Mouse (Mus musculus): ENCODE results near the gene Kcnk10.

Kcnk10 gene

GRCm38 (mm10) chr12:98569380-98569779 is 8.7 kb downstream of the Kcnk10 start:
- peak; percentile 84 for DNase-seq

GRCm38 (mm10) chr12:98567877-98568276 is 10.2 kb downstream of the Kcnk10 start:
- peak; percentile 37 for DNase-seq

- DNase-seq, result peak; percentile 42
These were observed 13.7 kb downstream of the Kcnk10 start for GRCm38 (mm10) chr12:98564383-98564782.

- peak; percentile 29 for DNase-seq
These were observed 14.8 kb downstream of the Kcnk10 start for GRCm38 (mm10) chr12:98563261-98563660.

- DNase-seq, result peak; percentile 64
These were observed 15.7 kb downstream of the Kcnk10 start for GRCm38 (mm10) chr12:98562341-98562977.

GRCm38 (mm10) chr12:98560038-98560437 is 18.1 kb downstream of the Kcnk10 start:
- DNase-seq, result no peak

DNA sequence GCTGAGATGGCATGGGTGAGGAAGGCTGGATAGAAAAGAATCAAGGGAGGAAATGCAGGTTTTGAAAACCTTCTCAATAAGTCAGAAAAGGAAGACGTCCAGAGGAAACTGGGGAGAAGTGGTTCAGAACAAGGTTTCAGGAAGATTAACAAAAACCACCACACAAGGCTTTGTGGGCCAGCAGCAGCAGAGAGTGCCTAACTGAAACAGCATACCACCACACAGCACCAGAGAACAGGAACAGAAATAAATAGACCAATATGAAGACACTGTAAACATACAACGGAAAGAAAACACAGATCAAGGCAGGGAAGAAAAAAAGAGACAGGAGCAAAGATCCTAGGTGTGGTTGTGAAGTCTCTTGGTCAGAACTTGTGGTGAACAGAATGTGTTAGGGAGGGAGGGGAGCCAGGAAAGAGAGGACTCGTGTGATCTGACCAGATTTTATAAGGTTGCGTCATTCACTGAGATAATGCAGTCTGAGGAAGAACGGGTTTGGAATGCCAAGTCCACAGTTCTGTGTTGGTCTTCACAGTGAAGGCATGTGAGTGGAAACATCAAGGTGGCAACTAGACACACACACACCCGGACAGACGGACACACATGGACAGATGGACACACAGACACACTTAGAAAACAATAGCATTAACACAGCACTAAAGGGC is 21.0 kb downstream of the Kcnk10 start:
- DNase-seq, result peak; percentile 56

DNA sequence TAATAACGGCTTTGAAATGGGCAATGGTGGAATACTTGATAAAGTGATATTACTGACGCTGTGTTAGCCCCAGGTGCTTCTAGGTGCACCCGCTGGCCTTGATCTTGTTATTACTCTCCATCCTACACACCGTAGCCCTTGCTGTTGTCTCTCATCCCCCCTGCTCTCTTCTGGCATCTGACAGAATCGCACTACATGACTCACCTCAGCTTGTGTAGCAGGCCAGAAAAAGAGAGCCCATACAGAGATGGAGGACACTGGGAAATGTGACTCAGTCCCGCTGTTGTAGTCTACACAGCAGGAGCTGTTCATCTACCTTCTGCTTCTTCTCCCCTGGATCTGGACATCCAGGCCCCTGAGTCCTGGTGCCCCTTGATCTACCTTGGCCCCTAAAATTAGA is 28.1 kb downstream of the Kcnk10 start:
- peak; percentile 56 for DNase-seq

DNA sequence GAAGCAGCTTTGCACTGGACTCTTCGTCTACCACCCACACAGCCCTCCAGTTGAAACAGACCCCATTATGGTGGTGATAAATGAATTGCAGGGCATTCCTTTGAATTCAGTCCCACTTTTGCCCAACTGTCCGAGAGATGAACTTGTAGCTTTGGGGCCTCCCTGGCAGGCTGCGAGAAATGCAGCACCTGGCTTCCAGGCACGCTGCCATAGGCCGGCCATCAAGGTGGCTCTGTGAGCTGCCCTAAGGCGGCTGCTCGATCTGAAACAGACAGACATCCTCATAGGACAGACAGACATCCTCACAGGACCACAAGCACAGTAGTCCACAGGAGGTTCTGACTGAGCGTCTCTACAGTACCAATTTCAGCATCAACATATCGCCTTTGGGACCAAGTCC is 30.0 kb downstream of the Kcnk10 start:
- DNase-seq, result peak; percentile 34

- DNase-seq, result peak; percentile 71
These were observed 32.2 kb downstream of the Kcnk10 start for GRCm38 (mm10) chr12:98545875-98546274.

DNA sequence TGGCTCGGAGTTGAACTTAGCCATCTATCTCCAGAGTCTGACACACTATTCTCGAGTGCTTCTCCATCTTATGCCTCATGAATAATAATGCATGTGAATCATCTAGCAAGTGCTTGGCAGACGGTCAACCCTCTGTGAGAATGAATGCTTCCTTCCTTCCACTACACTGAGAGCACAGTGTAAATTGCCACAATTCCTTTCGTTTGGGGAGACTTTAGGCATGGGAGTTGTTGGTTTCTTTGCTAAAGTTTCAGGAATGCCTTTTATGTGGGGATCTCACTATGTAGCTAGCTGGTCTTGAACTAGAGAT is 32.9 kb downstream of the Kcnk10 start:
- DNase-seq, result peak; percentile 66

DNA sequence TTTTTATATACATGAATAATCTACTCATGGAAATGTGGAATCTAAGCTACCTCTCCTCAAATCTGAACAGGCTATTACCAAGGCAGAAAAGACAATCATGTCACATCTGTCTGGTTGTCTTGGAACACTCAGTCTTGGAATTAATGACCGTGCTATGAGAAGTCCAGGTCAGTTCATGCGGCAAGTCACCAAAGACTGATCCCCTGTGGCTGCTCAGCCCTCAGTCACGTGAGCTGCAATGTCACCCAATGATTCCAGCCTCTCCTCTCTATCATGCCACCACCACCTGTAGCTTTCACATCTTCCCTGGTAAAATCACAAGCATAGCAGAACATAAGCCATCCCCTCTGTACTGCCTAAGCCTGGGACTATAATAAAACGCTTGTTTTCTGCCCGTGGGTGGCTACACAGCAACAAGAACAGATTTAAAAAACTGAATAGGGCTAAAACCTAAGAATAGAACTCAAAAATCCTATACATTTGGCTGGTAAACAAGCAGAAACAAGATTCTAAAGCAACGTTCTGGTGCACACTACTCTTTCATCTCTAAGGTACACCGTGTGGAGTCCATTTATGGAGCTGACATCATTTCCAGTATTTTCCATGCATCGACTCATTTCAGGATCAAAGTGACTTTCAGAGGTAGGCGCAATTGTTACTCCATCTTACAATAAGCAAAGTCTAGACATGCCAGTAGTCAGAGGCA is 33.4 kb downstream of the Kcnk10 start:
- DNase-seq, result peak; percentile 45

- DNase-seq, result peak; percentile 68
These were observed 41.4 kb downstream of the Kcnk10 start for GRCm38 (mm10) chr12:98536760-98537159.

GRCm38 (mm10) chr12:98536036-98536435 is 42.1 kb downstream of the Kcnk10 start:
- DNase-seq, result no peak

GRCm38 (mm10) chr12:98535494-98535901 is 42.6 kb downstream of the Kcnk10 start:
- DNase-seq, result no peak

DNA sequence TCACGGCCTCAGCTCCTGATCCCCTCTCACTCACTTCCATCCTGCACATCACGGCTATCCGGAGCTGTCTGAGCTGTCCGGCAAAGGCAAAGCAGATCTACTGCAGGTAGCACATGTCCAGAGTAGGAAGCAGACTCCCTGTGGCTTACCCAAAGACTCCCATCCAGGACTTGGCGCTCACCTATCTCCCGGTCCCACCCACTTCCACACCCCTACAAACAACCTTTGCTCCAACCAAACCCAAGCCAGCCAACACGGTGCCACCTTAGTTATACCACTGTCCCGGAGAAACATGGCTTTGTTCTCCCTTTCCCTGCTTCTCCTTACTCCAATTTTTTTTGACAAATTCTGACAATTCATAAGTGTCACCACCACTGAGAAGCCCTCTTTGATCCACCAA is 49.5 kb downstream of the Kcnk10 start:
- DNase-seq, result peak; percentile 81

DNA sequence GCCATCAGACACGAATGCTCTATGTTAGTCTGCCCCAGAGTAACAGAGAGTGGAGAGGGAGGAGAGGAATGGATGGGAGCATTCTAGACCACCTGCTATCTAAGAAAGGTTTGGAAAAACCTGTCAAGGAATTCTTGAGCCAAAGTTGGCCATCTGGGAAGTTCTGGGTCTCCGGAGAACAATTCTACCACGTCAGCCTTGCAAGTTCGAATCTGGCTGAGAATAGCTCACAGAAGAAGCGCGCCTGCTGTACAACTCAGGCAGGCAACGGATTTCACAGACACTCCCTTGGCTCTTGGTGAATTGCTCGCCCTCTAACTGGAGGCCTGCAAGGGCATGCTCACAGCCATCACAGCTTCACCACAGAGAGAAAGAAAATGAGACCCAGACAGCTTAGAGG is 52.7 kb downstream of the Kcnk10 start:
- peak; percentile 63 for DNase-seq

DNA sequence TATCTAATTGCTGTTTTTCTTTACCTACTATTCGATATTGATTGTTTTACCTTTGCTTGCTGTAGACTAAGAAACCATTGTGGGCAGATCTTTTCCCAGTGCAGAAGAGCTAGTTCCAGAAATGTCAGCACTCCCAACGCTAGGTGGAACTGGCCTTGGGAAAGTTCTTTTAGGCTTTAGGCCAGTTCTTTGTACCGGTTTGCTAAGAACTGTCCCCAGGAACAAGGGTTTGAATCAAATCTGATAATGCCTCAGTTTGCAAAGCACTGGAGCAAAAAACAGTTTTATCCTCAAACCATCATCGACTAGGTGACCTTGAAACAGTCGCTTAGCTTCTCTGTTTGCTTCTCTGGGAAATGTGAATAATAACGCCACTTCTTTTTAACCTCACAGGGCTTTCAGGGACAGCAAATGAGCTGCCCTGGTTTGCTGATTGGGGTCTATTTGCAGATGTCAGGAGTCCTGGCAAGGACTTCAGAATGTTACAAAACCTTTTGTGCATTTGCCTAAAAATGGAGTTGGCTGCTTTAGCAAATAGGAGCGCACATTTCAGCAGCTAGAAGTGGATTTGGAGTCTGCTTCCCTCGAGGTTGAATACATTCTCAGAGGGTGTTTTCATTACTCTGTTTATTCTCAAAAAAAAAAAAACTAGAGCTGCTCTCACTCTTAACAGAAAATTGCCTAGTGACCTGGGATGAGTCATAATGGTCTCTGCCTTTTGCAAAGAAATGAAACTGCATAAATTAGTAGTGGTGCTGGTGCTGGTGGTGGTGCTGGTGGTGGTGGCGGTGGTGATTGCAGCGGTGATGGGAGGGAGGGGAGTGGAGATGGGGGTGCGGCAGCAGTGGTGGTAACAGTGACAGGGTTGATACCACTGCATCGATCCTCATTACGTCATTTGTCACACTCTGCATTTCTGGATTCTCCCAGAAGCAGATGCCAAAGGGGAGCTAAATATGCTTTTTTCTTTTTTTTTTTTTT is 53.5 kb downstream of the Kcnk10 start:
- peak; percentile 53 for DNase-seq

GRCm38 (mm10) chr12:98521311-98521710 is 56.8 kb downstream of the Kcnk10 start:
- DNase-seq, result no peak

DNA sequence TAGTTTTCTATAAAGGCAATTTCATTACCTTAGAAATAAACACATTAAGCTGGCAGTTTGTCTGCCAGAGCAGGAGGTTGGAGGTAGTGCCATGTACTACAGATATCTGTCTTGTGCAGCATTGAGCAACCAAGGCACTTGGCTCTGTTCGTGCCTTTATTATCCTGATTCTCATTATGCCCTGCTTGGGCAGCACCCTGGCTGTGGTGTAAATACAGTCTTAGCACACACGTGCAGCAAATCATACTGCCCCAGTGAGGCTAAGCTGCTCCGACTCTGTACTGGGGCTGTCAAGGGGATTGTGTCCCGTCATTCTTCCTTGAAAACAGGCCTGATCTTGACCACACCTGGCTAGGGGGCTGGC is 57.6 kb downstream of the Kcnk10 start:
- DNase-seq, result peak; percentile 46

- DNase-seq, result no peak
These were observed 58.1 kb downstream of the Kcnk10 start for GRCm38 (mm10) chr12:98519866-98520567.

DNA sequence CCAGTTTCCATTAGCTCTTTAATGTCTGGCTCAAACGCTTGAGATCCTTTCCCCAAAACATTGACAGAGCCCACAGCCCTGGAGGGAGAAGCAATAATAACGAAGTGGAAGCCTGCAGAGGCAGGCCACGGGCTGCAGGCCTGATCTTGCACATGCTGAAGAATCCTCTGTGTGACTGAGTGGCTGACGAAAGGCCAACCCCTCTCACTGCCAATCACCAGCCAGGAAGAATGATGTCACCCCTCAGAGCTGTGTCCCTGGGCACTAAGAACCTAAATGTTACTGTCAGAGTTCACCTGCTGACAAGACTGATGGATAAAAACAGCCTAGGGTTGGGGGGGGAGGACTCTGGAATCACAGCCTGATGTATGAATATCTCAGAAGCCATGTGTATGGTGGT is 72.5 kb downstream of the Kcnk10 start:
- peak; percentile 65 for DNase-seq

All from heart, adult 11 months (tissue).